Mouse (Mus musculus) midbrain, embryonic 11.5 days (tissue): ENCODE measurements around the gene Wdr25. TPM values are rescaled to one million over a fixed set of nuclear protein-coding genes. Genes with fewer than 3 reads are reported as not detected.

Source experiments
- ATAC-seq: fragments of 200-750 bp; cut with Nextera tagmentation; 2 replicates; pipeline ENCODE4 v1.8.0; 2017; ENCODE audit warnings: moderate TSS enrichment, moderate library complexity; ENCODE audit not compliant: low FRiP score
- DNase-seq: peaks from one replicate; pipeline ENCODE4 v3.0.0; 2015; ENCODE audit warnings: low spot score; ENCODE audit errors: missing footprints
- H3K27ac ChIP-seq: fragments of 300-500 bp; sonication (generic); 2 replicates; pipeline ENCODE4 v1.5.1; 2014; ENCODE audit warnings: low read depth, low read length
- H3K27me3 ChIP-seq: fragments of 300-500 bp; sonication (generic); 2 replicates; pipeline ENCODE4 v1.6.1; 2014; ENCODE audit warnings: mild to moderate bottlenecking, low read length, moderate library complexity, mixed read lengths; ENCODE audit not compliant: control insufficient read depth, insufficient read depth
- H3K36me3 ChIP-seq: fragments of 300-500 bp; sonication (generic); 2 replicates; pipeline ENCODE4 v1.6.1; 2014; ENCODE audit warnings: mild to moderate bottlenecking, low read length, moderate library complexity, mixed read lengths; ENCODE audit not compliant: control insufficient read depth, insufficient read depth
- H3K4me1 ChIP-seq: fragments of 300-500 bp; sonication (generic); 2 replicates; pipeline ENCODE4 v1.6.1; 2014; ENCODE audit warnings: low read length; ENCODE audit not compliant: control insufficient read depth, insufficient read depth
- H3K4me2 ChIP-seq: fragments of 300-500 bp; sonication (generic); 2 replicates; pipeline ENCODE4 v1.6.1; 2014; ENCODE audit warnings: mild to moderate bottlenecking, moderate library complexity
- H3K4me3 ChIP-seq: fragments of 300-500 bp; sonication (generic); 2 replicates; pipeline ENCODE4 v1.5.1; 2014; ENCODE audit warnings: low read depth, low read length
- H3K9ac ChIP-seq: fragments of 300-500 bp; sonication (generic); 2 replicates; pipeline ENCODE4 v1.6.1; 2014; ENCODE audit warnings: low read length
- H3K9me3 ChIP-seq: fragments of 300-500 bp; sonication (generic); 2 replicates; pipeline ENCODE4 v1.6.1; 2016; ENCODE audit warnings: low read length; ENCODE audit not compliant: control insufficient read depth
- whole genome bisulfite sequencing: fragments of 180-500 bp; shearing (Covaris S2); extraction: QIAGEN DNeasy Blood & Tissue Kit; methylation state at CpG from one replicate; pipeline ENCODE4 v1.1.7; 2014; 5-methylcytosine and 5-hydroxymethylcytosine counted together
- polyA plus RNA-seq: library from polyadenylated mRNA; unstranded; fragments of >200 nt; fragmentation: Nextera tagmentation; extraction: Ambion mirVana; gene quantifications from 2 replicates; pipeline ENCODE4 v1.2.1, GENCODE M21; 2014

Wdr25 gene
- polyA plus RNA-seq, 1 experiment from 2014 or later = 4.7 TPM

DNA sequence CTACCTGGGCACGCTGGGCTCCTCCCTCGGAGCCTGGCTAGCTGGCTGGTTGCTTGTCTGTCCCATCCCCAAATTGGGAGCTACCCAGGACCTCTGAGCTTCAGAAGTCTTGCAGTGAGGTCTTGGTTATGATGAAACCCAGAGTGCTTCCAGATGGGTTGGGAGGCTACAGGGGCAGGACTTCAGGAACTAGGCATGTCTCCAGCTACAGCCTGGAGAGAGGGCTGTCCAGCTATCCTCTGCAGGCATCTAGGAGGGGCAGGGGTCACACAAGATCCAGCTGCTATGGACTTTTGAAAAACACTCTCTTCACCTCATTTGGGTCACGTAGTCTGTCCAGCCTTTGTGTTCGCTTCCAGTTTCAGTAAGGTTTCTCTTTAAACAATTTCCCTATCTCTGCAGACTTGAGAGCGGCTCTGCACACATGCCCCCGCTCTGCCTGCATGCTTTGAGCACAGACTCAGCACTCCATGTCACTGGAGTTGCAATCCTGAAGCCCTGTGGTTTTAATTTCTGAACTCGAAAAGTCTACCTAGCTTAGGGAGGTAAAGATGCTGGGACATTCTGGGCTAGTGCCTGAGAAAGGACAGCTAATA, 35.7 kb upstream of the Wdr25 start:
- no peaks in the 10 kb centered on the region for H3K4me1 ChIP-seq
- WGBS = 88% methylated on average over 7 of the region's 7 CpGs
- H3K4me2 ChIP-seq = no peak overlapping the region
- no peak overlapping the region for H3K27ac ChIP-seq
- no peak for ATAC-seq
- no peaks in the 10 kb centered on the region for H3K9me3 ChIP-seq
- no peaks in the 10 kb centered on the region for H3K27me3 ChIP-seq
- H3K36me3 ChIP-seq = 0 out of 2 replicates have a peak, but pooled peaks cover 2% of the 10 kb centered on the region
- no peak overlapping the region for H3K4me3 ChIP-seq
- no peak overlapping the region for H3K9ac ChIP-seq
- DNase-seq = no peak

DNA sequence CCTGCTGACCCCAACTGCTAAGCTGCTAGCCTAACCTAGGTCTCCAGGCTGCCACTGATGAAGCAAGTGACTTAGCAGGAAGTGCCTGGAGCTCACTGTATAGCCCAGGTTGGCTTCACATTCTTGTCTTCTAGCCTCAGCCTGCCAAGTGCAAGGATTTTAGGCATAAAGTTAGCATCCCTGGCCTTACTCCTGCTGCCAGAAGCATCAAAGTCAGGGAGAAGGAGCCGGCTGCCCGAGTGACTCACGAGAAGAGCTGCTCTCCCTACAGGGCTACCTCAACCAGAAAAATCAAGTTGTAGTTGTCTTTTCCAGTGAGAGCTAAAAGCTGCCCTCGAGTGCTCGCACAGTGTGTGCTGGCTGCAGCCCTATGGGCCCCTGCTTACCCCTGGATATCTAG, 34.9 kb upstream of the Wdr25 start:
- Histone ChIP-seq H3K27me3 (no peaks in the 10 kb centered on the region), H3K4me2 (no peak overlapping the region), H3K9ac (no peak overlapping the region), H3K27ac (no peak overlapping the region), H3K4me1 (no peaks in the 10 kb centered on the region), H3K9me3 (no peaks in the 10 kb centered on the region), H3K4me3 (no peak overlapping the region), H3K36me3 (peaks cover 3% of the 10 kb centered on the region; the same call in 1 of the 2 replicates)
- ATAC-seq (no peak), DNase-seq (no peak)
- WGBS = 91% methylated on average over 5 of the region's 5 CpGs

DNA sequence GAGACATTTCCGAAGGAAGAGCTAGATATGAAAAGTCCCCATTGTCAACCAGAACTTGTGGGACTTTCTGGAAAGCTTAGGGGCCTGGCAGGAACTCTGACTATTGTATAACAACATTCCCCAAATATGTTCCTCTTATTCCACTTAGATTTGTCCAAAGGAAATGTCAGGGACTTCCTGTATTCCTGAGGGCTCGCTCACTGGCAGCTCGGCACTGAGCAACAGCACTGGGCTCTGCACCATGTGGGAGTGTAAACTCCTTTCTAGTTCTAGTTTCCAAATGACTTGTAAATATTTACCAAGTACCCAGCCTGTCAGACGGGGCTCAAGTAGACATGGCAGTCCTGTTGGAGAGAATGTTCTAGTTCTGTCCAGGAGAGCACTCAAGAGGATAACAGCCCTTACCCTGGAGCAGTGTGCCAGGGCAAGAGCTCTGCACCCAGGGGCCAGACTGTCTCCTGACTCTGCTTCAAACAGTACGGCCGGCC, 28.4 kb upstream of the Wdr25 start:
- 94% methylated on average over 6 of the region's 6 CpGs for WGBS
- Histone ChIP-seq H3K4me2 (no peak overlapping the region), H3K4me1 (no peaks in the 10 kb centered on the region), H3K27ac (no peak overlapping the region), H3K4me3 (no peak overlapping the region), H3K36me3 (peaks cover 36% of the 10 kb centered on the region), H3K9ac (no peak overlapping the region), H3K27me3 (no peaks in the 10 kb centered on the region), H3K9me3 (no peaks in the 10 kb centered on the region)
- DNase-seq (no peak), ATAC-seq (no peak)

DNA sequence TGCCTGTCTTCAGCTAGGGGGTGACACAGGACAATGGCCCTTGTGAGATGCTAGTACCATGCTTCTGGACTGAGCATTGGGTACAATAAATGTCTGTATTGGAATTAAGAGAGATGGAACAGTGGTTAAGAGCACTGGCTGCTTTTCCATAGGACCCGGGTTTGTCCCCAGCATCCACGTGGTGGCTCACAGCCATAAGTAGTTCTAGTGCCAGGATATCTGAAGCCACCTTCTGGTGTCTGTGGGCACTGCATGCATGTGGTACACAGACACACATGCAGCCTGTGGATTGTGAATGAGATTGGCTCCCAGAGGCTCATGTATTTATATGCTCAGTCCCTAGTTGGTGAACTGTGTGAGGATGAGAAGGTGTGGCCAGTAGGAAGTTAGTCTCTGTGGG, 23.9 kb upstream of the Wdr25 start:
- Histone ChIP-seq H3K27me3 (no peaks in the 10 kb centered on the region), H3K36me3 (peaks cover 38% of the 10 kb centered on the region)
- peak; percentile 76 for DNase-seq

DNA sequence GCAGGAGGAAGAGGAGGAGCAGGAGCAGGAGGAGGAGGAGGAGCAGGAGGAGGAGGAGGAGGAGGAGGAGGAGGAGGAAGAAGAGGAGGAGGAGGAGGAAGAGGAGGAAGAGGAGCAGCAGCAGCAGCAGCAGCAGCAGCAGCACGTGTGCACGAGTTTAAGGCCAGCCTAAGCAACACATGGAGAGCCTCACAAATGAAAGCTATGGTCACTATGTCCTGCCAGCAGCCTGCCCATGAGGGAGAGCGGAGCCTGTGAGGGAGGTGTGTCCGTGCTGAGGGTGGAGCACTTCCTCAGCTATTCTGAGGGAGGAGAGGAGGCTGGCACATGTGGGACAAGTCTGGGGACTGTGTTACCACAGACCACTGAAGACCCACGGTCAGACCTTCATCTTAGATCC, 20.3 kb upstream of the Wdr25 start:
- no peak overlapping the region for H3K4me3 ChIP-seq
- no peaks in the 10 kb centered on the region for H3K4me1 ChIP-seq
- no peak overlapping the region for H3K9ac ChIP-seq
- no peaks in the 10 kb centered on the region for H3K9me3 ChIP-seq
- H3K36me3 ChIP-seq = peaks cover 28% of the 10 kb centered on the region
- DNase-seq (peak; percentile 6), ATAC-seq (no peak)
- H3K27ac ChIP-seq = no peak overlapping the region
- 85% methylated on average over 5 of the region's 5 CpGs for WGBS
- no peak overlapping the region for H3K4me2 ChIP-seq
- H3K27me3 ChIP-seq = no peaks in the 10 kb centered on the region

More for the DNA sequence above, 23.9 kb upstream of the Wdr25 start:
- no peak overlapping the region for H3K27ac ChIP-seq
- no peaks in the 10 kb centered on the region for H3K4me1 ChIP-seq
- no peaks in the 10 kb centered on the region for H3K9me3 ChIP-seq
- no peak overlapping the region for H3K4me3 ChIP-seq
- no peak for ATAC-seq
- 85% methylated on average over 2 of the region's 2 CpGs for WGBS
- H3K4me2 ChIP-seq = no peak overlapping the region
- H3K9ac ChIP-seq = no peak overlapping the region

DNA sequence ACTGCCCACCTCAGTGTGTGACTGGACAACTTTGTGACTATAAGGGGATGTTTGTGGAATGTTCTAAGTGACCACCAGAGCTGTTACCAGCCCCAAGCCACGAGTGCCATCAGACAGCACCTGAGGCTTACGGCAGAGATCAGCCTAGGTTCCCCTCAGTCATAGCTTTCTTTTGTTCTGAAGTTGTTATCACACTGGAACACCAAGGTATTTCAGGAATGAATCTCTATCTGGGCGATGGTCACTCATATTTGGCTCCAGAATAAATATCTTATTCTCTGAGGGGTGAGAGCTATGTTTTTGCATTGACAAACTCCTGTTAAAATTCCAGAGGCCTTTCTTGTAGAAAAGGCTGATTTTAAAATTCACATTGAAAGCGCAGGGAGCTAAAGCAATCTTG, 14.3 kb upstream of the Wdr25 start:
- 90% methylated on average over 4 of the region's 4 CpGs for WGBS
- DNase-seq = no peak
- no peaks in the 10 kb centered on the region for H3K4me1 ChIP-seq
- no peak overlapping the region for H3K4me2 ChIP-seq
- no peak overlapping the region for H3K4me3 ChIP-seq
- ATAC-seq = no peak
- peaks cover 11% of the 10 kb centered on the region; the same call in 1 of the 2 replicates for H3K36me3 ChIP-seq
- no peak overlapping the region for H3K27ac ChIP-seq
- no peak overlapping the region for H3K9ac ChIP-seq
- no peaks in the 10 kb centered on the region for H3K27me3 ChIP-seq
- H3K9me3 ChIP-seq = no peaks in the 10 kb centered on the region

DNA sequence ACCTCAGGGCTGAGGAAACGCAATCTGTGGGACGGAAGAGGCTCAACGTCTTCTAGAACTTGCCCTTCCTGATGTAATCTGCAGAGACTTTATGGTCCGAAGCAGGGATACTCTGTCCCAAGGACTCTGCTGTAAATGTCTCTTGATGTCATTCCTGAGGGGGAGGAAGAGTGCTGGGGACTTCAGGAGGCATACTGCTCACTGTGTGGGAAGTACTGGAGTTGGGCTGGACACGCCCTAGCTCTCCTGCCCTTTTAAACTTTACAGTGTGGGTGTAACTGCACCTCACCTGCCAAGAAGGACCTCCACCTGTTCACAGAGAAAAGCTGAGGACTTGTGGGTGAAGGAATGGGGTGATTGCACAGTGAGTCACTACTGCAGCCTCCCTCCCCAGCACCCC, 12.8 kb upstream of the Wdr25 start:
- Histone ChIP-seq H3K9me3 (no peaks in the 10 kb centered on the region), H3K36me3 (peaks cover 6% of the 10 kb centered on the region; the same call in 1 of the 2 replicates), H3K4me2 (no peak overlapping the region), H3K27me3 (no peaks in the 10 kb centered on the region), H3K4me3 (no peak overlapping the region), H3K4me1 (no peaks in the 10 kb centered on the region), H3K27ac (no peak overlapping the region), H3K9ac (no peak overlapping the region)
- WGBS = 96% methylated on average over 5 of the region's 5 CpGs
- DNase-seq (no peak), ATAC-seq (no peak)

DNA sequence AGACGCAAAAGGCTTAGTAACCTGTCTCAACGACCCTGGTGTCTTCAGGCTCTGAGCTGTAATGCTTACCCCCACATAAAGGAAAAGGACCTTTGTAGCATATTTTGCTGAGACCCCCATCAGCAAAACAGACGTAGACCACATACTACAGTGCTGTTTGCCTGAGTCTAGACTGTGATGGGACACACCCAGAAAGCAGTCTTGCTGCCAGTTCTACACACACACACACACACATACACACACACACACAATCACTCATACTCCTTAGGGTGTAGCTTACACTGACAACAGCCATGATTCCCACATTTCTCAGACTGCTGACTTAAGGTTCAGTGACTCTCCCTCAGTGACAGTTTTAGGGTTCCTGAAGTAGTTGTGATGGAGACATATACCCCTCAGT, 12.2 kb upstream of the Wdr25 start:
- no peak overlapping the region for H3K4me3 ChIP-seq
- no peak for ATAC-seq
- no peaks in the 10 kb centered on the region for H3K27me3 ChIP-seq
- no peak for DNase-seq
- peaks cover 6% of the 10 kb centered on the region; the same call in 1 of the 2 replicates for H3K36me3 ChIP-seq
- H3K27ac ChIP-seq = no peak overlapping the region
- 96% methylated on average over 3 of the region's 3 CpGs for WGBS
- no peak overlapping the region for H3K4me2 ChIP-seq
- H3K9ac ChIP-seq = no peak overlapping the region
- no peaks in the 10 kb centered on the region for H3K4me1 ChIP-seq
- no peaks in the 10 kb centered on the region for H3K9me3 ChIP-seq

DNA sequence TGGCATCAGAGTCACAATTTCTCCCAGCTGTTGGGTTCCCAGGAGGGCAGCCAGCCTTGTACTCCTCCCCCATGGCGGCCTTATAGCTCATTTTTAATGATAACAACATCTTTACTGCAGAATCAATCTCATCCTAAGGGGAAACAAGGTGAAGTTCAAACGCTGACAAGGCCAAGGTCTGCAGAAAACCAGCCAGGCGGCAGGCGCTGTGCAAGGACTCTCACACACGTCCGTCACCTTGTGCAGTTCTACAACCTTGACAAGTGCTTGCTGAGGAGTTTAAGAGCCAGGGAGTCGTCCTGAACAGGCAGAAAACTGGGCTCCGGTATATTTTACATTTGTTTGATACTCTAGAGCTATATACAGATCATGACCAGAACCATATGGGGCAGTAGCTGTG, 10.7 kb upstream of the Wdr25 start:
- Histone ChIP-seq H3K9ac (no peak overlapping the region), H3K27me3 (no peaks in the 10 kb centered on the region), H3K9me3 (no peaks in the 10 kb centered on the region), H3K27ac (no peak overlapping the region), H3K4me2 (no peak overlapping the region), H3K4me1 (no peaks in the 10 kb centered on the region), H3K36me3 (peaks cover 13% of the 10 kb centered on the region; the same call in 1 of the 2 replicates), H3K4me3 (no peak overlapping the region)
- WGBS = 90% methylated on average over 8 of the region's 8 CpGs
- ATAC-seq (no peak), DNase-seq (no peak)
